Mouse (Mus musculus): ENCODE measurements at regions not wholly inside any gene's neighbourhood (a gene's known extent, or its start where the extent isn't known, plus 50 kb on each side); places are given as distances from the start of the nearest gene placed in this dataset.

DNA sequence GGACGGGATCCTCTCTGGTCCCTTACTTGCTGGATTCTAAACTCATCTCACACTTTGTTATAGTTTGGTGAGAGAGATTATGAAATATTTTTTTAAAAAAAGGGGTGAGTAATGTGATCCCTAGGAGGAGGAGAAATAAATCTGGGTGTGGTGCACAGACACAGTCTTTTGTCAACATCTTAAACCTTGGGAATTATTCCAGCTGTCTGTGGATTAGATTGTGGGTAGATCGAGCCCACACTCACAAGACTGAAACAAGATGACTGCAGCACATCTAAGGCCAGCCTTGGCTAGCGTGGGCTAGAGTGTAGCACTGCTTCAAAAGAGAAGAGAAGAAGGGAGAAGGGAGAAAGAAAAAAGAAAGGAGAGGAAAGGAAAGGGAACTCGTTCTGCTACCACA is 70.4 kb upstream of the Il12b start:
- TF ChIP-seq MYOG (IDR thresholded peaks at IDR 0.05; ENCODE audit: control insufficient read depth in 1 of 3, insufficient read depth in 1 of 3, insufficient read length in 2 of 3, low read depth in 2 of 3) (peak in 2 of 3 experiments; percentile 30 to 52), MAX (IDR thresholded peaks at IDR 0.05; ENCODE audit: low read depth) (no peak), REST (IDR thresholded peaks at IDR 0.05; ENCODE audit: insufficient read depth, insufficient read length) (no peak), MYOD1 (IDR thresholded peaks at IDR 0.05; ENCODE audit: control insufficient read depth in 1 of 3, insufficient read length in 2 of 3, low read depth in 2 of 3) (peak; percentile 18 to 70 (median 39)), E2F4 (IDR thresholded peaks at IDR 0.05; ENCODE audit: insufficient read depth) (no peak), TCF12 (IDR thresholded peaks at IDR 0.05; ENCODE audit: insufficient read depth, poor library complexity, severe bottlenecking) (peak; percentile 65), USF1 (IDR thresholded peaks at IDR 0.05; ENCODE audit: low read depth) (no peak), SRF (IDR thresholded peaks at IDR 0.05; ENCODE audit: control insufficient read depth, insufficient read length, low read depth) (no peak), CEBPB (IDR thresholded peaks at IDR 0.05; ENCODE audit: insufficient read depth, poor library complexity, severe bottlenecking) (0 out of 2 replicates have a peak, but pooled peaks have one; percentile 31), POLR2AphosphoS2 (IDR thresholded peaks at IDR 0.05; ENCODE audit: insufficient read length, low read depth) (no peak), POLR2A (IDR thresholded peaks at IDR 0.05; ENCODE audit: insufficient read length, low read depth) (no peak)
- no peak overlapping the region for H3ac ChIP-seq (ENCODE audit: control insufficient read depth, insufficient read length)
- no peak overlapping the region for H3K4me3 ChIP-seq
- H3K4me2 ChIP-seq (ENCODE audit: low read depth): peak overlapping the region; percentile 55
- no peaks in the 10 kb centered on the region for H3K27me3 ChIP-seq (ENCODE audit: control insufficient read depth, insufficient read depth, insufficient read length)
- H3K79me2 ChIP-seq (ENCODE audit: control insufficient read depth, insufficient read depth): no peaks in the 10 kb centered on the region
- H3K36me3 ChIP-seq (ENCODE audit: control insufficient read depth, insufficient read depth): no peaks in the 10 kb centered on the region

DNA sequence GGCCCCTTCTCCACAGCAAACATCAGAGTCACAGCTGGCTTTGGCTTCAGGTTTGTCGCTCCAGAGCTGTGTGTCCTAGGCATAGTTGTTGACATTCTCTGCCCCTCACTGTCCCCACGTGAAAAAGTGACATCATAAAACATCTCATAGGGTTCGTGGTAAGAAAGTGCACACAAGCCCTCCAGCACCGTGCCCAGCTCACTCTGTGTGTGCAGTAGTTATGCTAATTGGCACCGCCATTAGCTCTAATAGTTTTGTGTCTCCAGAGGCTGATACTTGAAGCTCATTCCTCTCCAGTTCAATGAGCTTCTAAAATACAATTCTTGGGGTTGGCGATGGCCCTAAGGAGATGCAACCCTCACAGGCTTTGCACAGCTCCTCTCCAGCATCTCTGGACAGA is 69.4 kb upstream of the Il12b start:
- Histone ChIP-seq H3K79me2 (ENCODE audit: control insufficient read depth, insufficient read depth) (no peaks in the 10 kb centered on the region), H3K36me3 (ENCODE audit: control insufficient read depth, insufficient read depth) (no peaks in the 10 kb centered on the region)
- no peak for TF ChIP-seq USF1 (IDR thresholded peaks at IDR 0.05; ENCODE audit: low read depth)
- TF ChIP-seq MYOG (IDR thresholded peaks at IDR 0.05; ENCODE audit: control insufficient read depth in 1 of 3, insufficient read depth in 1 of 3, insufficient read length in 2 of 3, low read depth in 2 of 3): no peak
- TF ChIP-seq MAX (IDR thresholded peaks at IDR 0.05; ENCODE audit: low read depth): no peak
- no peak for TF ChIP-seq POLR2A (IDR thresholded peaks at IDR 0.05; ENCODE audit: insufficient read length, low read depth)
- no peak for TF ChIP-seq SRF (IDR thresholded peaks at IDR 0.05; ENCODE audit: control insufficient read depth, insufficient read length, low read depth)
- TF ChIP-seq TCF3 (IDR thresholded peaks at IDR 0.05; ENCODE audit: insufficient read length, low read depth): no peak
- TF ChIP-seq E2F4 (IDR thresholded peaks at IDR 0.05; ENCODE audit: insufficient read depth): no peak
- TF ChIP-seq POLR2AphosphoS2 (IDR thresholded peaks at IDR 0.05; ENCODE audit: insufficient read length, low read depth): no peak
- TF ChIP-seq TCF12 (IDR thresholded peaks at IDR 0.05; ENCODE audit: insufficient read depth, poor library complexity, severe bottlenecking): no peak
- TF ChIP-seq MYOD1 (IDR thresholded peaks at IDR 0.05; ENCODE audit: control insufficient read depth in 1 of 3, insufficient read length in 2 of 3, low read depth in 2 of 3): no peak
- TF ChIP-seq CEBPB (IDR thresholded peaks at IDR 0.05; ENCODE audit: insufficient read depth, poor library complexity, severe bottlenecking): no peak
- no peak for TF ChIP-seq REST (IDR thresholded peaks at IDR 0.05; ENCODE audit: insufficient read depth, insufficient read length)

DNA sequence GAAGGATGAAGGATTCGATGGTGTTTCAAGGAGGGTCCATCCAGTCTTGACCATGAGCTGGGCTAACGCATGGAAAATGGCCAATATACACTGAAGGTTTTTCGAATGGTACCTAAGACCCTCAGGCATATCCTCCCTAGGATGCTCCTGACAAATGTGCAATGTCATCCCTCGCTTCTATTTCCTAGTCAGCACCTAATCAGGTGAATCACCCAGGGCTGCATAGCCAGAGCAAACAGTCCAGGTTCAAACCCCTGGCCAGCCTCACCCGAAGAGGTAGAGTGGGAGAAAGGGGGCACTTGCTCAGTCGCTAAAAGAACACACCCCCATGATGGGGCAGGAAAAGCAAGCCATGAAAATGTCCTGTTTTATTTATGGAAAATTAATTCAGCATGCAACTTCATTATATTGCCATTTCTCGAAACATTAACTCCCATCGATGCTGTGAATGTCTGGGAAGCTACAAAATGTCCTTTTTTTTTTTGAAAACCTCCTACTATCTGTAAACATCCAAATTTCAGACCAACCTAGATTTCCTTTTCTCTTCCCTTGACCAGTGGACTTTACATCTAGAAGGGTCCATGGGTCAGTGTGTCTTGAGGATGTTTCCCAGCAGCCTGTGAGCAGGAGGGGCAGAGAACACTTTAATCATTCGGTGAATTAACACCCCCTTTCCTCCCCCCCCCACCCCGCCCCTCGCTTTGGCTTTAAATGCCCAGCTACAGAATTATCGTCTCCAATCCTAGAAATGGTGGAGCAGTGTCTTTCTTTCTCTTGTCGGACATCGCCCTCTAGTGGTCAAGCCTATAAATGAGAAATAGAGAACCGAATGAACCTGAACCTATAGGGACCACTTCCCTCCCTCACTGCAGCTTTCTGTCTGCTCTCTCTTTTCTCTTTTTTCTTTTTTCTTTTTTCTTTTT is 68.8 kb upstream of the Il12b start:
- Histone ChIP-seq H3K4me3 (no peak overlapping the region), H3K79me2 (ENCODE audit: control insufficient read depth, insufficient read depth) (no peaks in the 10 kb centered on the region), H3K27me3 (ENCODE audit: control insufficient read depth, insufficient read depth, insufficient read length) (no peaks in the 10 kb centered on the region), H3K36me3 (ENCODE audit: control insufficient read depth, insufficient read depth) (no peaks in the 10 kb centered on the region), H3K4me2 (ENCODE audit: low read depth) (no peak overlapping the region), H3ac (ENCODE audit: control insufficient read depth, insufficient read length) (no peak overlapping the region)
- no peak for TF ChIP-seq MYOG (IDR thresholded peaks at IDR 0.05; ENCODE audit: control insufficient read depth in 1 of 3, insufficient read depth in 1 of 3, insufficient read length in 2 of 3, low read depth in 2 of 3)
- TF ChIP-seq CEBPB (IDR thresholded peaks at IDR 0.05; ENCODE audit: insufficient read depth, poor library complexity, severe bottlenecking): no peak

More for the DNA sequence above, 69.4 kb upstream of the Il12b start:
- Histone ChIP-seq H3K27me3 (ENCODE audit: control insufficient read depth, insufficient read depth, insufficient read length) (no peaks in the 10 kb centered on the region), H3ac (ENCODE audit: control insufficient read depth, insufficient read length) (no peak overlapping the region), H3K4me3 (no peak overlapping the region), H3K4me2 (ENCODE audit: low read depth) (peak overlapping the region; percentile 55)

DNA sequence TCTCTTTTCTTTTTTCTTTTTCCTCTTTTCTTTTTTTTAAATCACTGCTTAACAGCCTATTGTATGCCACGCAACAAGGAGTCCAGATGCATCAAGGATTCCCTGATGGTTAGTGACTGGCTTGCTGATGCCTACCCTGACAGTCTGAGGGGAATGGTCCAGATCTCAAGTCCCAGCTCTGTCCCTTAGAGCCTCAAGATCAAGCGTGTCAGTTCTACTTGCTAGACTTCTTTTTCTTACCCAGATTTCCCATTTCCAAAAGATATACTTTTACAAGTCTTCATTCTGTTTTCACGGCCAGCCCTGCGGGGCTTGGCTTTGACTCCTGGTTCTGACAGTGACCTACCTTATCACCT is 68.1 kb upstream of the Il12b start:
- TF ChIP-seq MYOG (IDR thresholded peaks at IDR 0.05; ENCODE audit: control insufficient read depth in 1 of 3, insufficient read depth in 1 of 3, insufficient read length in 2 of 3, low read depth in 2 of 3): no peak
- no peak for TF ChIP-seq CEBPB (IDR thresholded peaks at IDR 0.05; ENCODE audit: insufficient read depth, poor library complexity, severe bottlenecking)
- no peak for TF ChIP-seq TCF3 (IDR thresholded peaks at IDR 0.05; ENCODE audit: insufficient read length, low read depth)
- TF ChIP-seq POLR2AphosphoS2 (IDR thresholded peaks at IDR 0.05; ENCODE audit: insufficient read length, low read depth): no peak
- TF ChIP-seq REST (IDR thresholded peaks at IDR 0.05; ENCODE audit: insufficient read depth, insufficient read length): no peak
- no peak for TF ChIP-seq TCF12 (IDR thresholded peaks at IDR 0.05; ENCODE audit: insufficient read depth, poor library complexity, severe bottlenecking)
- TF ChIP-seq SRF (IDR thresholded peaks at IDR 0.05; ENCODE audit: control insufficient read depth, insufficient read length, low read depth): no peak
- no peak for TF ChIP-seq MYOD1 (IDR thresholded peaks at IDR 0.05; ENCODE audit: control insufficient read depth in 1 of 3, insufficient read length in 2 of 3, low read depth in 2 of 3)
- TF ChIP-seq MAX (IDR thresholded peaks at IDR 0.05; ENCODE audit: low read depth): no peak
- no peak for TF ChIP-seq E2F4 (IDR thresholded peaks at IDR 0.05; ENCODE audit: insufficient read depth)
- TF ChIP-seq POLR2A (IDR thresholded peaks at IDR 0.05; ENCODE audit: insufficient read length, low read depth): no peak
- no peak for TF ChIP-seq USF1 (IDR thresholded peaks at IDR 0.05; ENCODE audit: low read depth)
- H3K36me3 ChIP-seq (ENCODE audit: control insufficient read depth, insufficient read depth): no peaks in the 10 kb centered on the region

More for the DNA sequence above, 68.1 kb upstream of the Il12b start:
- Histone ChIP-seq H3ac (ENCODE audit: control insufficient read depth, insufficient read length) (no peak overlapping the region), H3K4me2 (ENCODE audit: low read depth) (no peak overlapping the region), H3K4me3 (no peak overlapping the region), H3K79me2 (ENCODE audit: control insufficient read depth, insufficient read depth) (no peaks in the 10 kb centered on the region), H3K27me3 (ENCODE audit: control insufficient read depth, insufficient read depth, insufficient read length) (no peaks in the 10 kb centered on the region)
